Mouse (Mus musculus): ENCODE data around the gene Scube2.

Gene Scube2

DNA sequence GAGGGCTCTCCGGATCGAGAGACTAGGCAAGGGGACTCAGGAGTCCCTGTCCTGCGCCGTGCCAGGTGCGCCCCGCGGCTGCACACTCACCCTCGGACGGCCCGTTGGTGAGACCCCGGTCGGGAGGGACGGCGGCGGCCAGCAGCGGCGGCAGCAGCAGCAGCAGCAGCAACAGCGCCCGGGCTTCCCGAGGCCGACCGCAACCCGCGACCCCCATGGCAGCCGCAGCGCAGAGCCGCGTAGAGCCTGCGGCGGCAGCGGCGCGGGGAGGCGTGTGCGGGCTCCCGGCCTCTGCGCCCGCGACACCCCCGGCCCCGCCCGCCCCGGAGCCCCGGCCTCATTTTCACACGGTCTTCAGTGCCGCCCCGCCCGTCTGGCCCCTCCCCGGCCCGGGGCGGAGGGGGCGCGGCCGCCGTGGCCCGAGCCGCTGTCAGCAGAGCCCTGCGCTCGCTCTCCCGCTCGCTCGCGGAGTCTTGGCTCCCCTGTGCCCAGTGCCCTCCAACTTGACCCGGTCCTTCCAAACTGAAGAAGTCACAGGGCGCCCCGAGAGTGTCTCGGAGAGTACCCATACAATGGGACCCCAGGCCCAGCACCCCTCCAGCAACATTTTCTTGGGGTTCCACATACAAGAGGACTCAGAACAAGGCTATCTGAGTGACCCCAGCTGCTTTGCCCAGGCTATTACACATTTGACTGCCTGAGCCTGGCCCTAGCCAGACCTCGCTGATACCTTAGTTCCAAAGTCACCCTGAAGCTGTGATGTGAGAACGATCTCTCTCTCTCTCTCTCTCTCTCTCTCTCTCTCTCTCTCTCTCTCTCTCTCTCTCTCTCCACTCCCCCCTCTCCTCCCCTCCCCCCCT, at the start of gene Scube2:
Scube2 (minus strand) TSS at position 310 of the 860 bp plus-strand sequence.
- DNase-seq = peak; percentile 12

DNA sequence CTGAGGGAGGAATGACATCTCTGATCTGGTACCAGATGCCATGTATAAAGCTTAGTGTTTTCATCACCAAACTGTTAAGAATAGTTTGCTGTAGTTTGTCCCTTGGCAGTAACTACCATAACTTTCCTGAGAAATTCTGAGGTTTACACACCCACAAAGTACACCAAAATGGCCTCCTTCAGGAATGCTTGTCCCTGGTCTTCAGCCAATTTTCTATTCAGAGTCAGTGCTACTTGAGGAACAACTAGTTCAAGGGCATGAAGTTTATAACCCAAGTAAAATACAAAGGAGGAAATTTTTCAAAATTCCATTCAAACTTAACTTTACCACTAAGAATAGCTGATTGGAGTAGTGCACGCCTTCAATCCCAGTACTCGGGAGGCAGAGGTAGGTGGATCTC, 40.7 kb upstream of the Scube2 start:
- DNase-seq = no peak

DNA sequence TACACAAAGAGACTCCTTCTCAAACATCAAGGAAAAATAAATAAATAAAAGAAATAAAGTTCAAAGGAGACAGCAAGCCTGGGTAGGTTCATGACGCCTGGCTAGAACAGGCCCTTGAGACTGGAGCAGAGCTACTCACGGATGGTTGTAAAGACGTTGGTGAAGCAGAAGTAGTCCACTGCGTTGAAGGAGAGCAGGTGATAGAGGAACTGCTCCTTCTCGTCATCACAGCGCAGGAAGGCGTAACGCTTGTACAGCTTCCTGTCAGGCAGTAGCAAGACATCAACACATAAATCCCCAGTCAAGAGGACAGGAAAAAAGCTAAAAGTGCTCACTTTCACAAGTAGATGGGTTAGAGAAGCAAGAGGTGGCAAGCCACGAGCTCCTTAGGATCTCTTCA, 35.4 kb upstream of the Scube2 start:
- DNase-seq = no peak

DNA sequence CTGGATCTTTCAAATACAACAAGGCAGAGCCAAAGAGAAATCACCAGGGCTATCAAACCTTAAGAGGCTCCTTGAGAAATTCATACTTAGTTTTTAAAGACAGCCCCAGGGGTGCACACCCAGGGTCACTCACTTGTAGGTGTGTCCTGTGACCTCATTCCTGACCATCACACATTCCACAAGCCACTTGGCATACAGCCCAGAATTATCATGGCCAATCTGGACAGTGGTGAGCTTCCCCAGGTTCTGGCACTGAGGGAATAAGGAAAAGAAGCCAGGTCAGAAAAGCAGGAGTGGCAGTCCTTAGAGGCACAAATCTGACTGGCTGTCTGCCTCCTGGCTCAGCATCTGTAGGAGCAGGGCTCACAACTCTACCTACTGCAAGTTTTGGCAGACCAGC, 33.4 kb upstream of the Scube2 start:
- no peak for DNase-seq

DNA sequence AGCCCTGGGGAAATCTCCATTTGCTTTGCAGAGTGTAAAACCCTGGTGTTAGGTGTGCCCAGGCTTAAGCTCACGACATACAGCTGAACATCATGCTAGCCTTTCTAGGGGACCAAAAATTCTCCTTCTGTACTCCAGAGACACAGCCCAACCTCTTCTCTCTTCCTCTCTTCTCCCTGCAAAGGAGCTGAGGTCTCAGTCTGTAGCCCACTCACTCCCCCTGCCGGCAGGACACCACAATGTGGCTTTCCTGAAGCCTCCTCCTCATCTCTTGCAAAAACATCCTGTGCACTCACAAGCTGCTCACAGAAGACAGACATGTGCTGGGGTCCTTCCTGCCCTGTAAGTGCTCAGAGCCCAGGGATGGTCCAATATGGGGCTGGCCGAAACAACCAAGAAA, 27.1 kb upstream of the Scube2 start:
- DNase-seq = peak; percentile 71

DNA sequence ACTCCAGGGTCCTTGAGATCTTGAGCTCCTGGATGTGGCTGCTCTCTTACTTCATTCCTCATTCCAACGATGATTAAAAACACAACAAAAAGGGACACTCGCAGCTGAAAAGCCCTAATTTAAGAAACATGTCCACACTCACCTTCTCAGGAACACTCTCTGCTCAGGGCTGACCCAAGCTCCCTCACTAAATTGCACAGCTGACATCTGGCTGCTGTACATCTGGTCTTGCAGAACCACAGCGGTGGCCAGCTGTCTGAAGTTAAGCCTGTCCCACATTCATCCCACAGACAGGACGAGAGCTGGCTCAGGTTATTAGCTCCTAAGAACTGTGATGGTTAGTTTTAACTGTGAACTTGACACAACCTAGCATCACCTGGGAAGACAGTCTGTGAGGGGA, 26.3 kb upstream of the Scube2 start:
- no peak for DNase-seq

DNA sequence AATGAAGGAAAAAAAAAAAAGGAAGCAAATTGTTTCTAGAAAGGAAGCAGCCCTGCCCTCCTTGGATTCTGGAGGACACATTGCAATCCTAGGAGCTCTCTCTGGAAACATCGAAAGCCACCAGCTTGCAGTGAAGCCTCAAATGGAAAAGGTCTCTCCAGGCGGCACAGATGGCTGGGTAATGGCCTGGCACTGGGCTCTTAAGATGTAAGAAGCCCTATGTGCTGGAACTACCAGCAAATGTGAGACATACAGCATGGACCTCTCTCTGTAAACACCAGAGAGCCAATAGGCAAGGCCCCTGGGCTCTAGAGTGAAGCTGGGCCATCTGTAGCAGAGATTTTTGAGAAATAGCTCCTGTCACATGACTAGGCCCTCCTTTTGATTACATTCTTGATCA, 24.8 kb upstream of the Scube2 start:
- no peak for DNase-seq

DNA sequence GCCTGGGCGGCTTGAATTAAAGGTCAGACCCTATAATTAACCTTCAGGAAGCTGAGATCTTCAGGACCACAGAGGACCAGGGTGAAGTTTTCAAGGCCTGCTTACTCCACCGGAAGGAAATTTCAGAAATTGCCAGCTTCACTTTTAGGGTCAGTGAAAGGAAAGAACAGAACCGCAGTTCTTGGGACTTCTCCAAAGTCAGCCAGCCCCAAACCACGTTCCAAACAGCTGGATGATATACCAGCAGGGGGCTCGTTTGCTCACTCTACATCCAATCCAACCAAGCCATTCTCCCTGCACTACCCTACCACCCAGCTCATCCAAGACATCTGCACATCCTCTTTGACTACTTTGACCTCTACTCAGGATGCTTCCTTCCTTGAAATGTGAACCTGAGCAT, 23.8 kb upstream of the Scube2 start:
- no peak for DNase-seq

DNA sequence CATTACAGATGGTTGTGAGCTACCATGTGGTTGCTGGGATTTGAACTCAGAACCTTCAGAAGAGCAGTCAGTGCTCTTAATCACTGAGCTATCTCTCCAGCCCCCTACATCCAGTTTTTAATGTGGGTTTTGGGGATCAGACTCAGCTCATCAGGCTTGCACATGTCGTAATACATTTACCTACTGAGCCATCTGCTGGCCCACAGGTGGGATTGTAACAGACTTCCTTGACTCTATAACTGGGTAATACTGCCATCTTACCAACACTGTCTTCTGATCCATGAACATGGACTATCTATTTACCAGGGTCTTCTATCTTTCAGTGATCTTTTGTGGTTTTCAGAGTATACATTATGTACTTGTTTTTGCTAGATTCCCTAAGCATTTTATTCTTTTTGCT, 20.8 kb upstream of the Scube2 start:
- no peak for DNase-seq

DNA sequence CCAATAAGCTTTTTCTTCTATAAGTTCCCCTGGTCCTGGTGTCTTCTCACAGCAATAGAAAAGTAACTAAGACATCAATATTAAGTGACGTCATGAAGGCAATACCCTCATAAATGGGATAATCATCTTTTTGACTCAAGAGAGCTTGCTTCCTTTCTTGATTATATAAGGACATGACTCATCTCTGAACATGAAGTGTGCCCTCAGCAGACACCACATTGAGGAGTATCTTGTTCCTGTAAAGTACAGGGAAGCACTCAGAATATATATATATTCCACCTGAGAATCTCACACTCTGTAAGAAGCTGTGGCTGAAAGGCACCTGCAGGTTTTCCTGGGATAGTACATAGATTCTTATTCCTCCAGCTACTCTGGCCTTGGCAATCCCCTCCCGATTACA, 17.1 kb upstream of the Scube2 start:
- no peak for DNase-seq

DNA sequence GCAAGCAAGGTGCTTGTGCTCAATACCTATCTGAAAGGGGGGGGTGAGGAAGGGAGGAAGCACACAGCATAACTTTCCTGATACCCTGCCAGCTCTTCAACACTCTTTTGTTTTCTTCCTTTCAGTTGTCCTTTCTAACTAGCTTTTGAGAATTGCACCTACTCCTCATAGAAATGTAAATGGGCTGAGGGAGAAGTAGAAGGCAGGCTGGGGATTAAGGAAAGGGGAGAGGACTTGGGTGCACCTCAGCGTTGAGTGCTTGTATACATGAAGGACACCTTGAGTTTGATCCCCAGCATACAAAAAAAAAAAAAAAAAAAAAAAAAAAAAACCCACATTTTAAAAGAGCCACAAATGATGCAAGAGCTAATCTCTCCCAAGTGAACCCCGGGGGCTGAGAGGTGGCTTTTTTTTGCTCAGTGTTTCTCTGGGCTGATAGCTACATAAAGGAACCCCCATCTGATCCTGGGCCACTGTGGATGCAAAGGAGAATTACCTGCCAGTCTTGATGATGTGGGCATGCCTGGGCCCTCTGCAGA, 16.2 kb upstream of the Scube2 start:
- no peak for DNase-seq

DNA sequence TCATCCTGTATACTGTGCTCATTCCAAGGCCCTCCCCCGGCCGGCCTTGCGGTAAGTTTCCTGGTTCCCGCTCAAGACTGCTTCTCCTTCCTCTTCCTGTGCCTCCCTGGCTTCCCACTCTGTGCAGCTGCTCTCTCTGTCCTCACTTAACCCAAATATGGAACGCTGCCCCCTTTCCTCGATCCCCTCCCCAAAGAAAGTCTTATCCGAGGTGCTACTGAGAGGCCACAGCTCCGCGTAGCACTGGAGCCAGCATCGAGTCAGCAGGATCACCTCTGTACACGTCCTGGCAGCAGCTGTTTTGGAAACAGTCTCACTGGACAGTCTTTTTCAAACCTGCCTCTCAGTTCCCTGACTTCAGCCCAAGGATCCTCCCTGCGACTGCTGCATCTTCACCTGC, 13.7 kb upstream of the Scube2 start:
- DNase-seq = peak; percentile 11

DNA sequence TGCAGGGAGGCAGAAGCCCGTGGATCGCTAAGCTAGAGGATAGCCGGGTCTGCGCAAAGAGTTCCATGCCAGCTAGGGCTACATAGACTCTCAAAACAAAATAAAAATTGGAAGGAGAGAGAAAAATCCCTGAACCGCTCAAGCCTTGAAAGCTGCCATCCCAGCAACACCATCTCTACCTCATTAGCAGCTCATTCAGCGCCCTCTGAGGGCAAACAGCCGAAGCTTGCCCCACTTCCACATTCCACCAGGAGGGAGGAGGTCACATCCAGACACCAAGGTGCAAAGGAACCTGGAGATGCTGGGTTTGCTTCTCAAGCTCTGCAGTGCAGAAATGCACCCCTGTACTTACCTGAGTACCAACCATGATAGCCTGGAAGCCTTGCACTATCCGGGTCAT, 10.6 kb upstream of the Scube2 start:
- no peak for DNase-seq

DNA sequence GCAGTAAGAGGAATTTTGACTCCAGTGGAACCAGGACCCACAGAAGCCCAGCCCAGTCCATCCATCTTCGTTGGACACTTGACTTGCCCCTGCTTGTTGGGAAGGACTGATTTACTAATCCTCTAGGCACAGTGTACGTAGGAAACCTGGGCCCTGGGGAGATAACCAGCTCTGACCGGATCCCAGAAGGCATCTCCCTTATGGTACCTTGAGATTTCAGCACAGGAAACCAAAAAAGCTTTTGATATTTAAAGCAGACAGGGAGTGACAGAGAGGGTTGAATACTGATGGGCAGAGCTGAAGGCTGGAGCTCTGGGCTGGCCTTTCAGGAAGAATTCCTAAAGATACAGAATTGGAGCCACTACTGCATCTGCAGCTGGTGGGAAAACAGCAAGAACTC, 10.1 kb upstream of the Scube2 start:
- DNase-seq = no peak

DNA sequence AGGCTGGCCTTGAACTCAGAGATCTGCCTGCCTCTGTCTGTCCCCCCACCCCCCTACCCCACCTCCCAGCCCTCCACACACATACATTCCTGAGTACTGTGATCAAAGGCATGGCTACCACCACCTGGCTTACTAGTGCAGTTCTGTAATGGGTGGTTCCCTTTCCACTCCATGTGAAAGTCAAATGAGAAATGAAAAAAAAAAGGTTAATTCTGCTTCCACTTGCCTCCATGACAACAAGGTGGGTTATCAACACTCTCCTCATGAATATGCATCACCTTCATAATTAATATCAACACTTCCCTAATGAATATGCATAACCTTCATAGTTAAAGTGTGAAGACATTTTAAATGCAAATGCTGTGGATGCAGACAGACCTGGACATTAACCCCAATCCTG, 9.6 kb upstream of the Scube2 start:
- no peak for DNase-seq

DNA sequence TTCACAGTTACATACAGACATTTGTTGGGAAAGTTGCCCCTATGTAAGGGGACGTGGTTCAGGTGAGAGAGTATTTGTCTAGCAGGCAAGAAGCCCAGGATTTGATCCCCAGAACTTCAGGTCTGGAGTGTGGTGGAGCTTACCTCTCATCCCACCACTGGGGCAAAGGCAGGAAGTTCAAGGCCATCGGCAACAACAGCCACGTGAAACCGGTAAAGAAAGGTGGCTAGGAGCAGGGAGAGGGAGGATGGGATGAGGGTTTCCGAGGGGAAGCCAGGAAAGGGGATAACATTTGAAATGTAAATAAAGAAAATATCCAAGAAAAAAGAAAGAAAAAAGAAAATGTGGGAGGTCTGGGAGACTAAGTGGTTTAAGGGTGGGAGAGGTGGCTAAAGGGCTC, 7.7 kb upstream of the Scube2 start:
- no peak for DNase-seq

DNA sequence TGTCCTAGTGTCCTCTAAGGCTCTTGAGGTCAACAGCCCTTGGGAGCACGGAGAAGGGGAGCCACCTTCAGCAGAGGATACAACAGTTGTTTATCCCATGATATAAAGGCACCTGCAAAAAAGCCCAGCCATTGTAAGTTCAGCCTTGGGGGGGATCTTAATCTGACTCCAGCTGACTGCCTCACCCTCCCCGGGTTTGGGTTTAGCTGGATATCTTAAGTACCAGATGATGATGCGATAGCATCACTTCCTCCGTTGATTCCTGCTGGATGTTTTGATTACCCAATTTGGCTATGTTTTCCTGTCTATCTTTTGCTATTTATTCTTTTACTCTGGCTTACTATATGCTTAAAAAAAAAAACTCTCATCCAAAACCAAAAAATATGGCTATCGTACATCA, 5.8 kb upstream of the Scube2 start:
- no peak for DNase-seq

DNA sequence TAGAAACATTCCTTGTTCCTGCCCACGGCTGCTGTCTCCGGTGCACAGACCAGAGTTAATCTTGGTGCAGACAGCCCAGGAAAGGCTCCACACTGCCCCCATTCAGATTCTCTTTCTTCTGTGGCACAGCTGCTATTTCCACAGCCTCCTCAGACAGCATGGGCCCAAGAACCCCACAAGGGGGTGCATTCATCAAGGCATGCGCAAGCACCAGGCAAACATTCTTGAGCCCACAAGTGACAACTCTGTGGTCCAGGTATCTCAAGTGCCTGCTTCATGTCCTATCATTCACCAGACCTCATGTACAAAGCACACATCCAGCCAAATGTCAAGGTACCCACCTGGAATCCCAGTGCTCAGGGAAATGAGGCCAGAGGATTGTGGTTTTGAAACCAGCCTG, 3.0 kb upstream of the Scube2 start:
- no peak for DNase-seq

DNA sequence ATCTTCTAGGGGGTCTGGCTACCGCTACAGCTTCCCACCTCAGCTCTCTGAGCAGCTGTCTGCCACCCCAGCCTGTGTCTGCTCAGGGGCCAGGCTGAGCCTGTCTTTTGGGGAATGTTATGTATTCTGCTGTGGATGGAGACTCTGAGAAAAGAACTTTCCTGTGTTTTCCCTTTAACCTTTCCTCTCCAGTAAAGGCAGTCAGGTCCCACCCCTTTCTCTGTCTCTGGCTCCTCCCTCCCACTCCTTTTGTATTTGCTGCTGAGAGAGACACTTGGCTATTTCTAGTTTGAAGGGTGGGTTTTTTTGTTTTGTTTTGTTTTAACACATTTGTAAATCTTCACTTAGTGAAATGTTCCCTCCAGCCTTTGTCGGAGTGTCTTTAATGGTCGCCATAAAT, 1.2 kb upstream of the Scube2 start:
- no peak for DNase-seq

DNA sequence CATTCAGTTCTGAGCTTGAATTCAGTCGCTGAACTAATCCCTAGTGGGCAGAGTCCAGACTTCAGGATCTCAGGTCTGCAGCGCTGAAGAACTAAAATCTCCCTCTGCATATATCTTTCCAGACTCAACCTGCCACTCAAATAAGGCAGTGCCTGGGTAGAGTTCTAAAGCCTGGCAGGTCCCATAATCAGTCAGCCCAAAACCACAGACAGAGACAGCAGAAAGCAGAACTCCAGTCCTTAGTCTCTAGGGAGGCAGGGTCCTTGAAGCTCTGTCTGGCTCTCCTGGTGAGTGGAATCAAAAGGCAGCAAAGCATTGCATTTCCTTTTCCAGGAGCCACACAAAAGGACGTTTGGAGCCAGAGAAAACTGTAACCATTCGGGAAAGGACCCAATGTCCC, 1.9 kb downstream of the Scube2 start:
- no peak for DNase-seq

DNA sequence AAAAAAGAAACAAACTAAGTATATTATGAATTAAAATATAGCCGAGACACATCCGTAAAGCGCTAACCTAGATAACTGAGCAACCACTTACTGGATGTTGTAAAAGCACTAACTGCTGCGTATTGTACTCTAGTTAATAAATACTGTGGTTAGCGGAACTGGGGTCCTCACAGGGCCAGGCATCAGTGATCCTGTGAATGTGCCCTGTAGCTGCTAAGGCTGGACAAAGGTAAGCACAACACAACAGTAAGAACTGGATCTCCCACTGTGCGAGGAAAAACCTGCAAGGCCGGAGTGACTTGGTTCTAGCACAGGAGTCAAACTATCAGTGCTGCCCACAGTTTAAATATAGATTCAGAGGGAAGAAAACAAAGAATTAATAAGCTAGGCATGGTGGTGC, 5.3 kb downstream of the Scube2 start:
- DNase-seq = no peak

DNA sequence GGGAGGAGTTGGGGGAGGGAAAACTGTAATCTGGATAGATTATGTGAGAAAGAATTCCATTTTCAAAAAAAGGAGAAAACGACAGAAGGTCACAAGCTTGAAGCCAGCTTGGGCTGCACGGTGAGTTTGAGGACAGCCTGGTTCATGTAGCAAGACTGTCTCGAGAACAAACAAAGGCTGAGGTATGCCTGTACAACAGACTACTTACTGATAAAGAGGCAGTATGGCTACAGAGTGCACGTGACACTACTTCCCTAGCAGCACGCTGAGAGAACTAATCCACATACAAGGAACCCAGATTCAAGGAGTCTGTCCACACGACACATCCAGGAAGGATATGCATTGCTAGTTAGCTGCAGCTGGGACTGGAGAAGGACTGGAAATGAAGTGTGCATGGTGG, 6.1 kb downstream of the Scube2 start:
- DNase-seq = no peak

DNA sequence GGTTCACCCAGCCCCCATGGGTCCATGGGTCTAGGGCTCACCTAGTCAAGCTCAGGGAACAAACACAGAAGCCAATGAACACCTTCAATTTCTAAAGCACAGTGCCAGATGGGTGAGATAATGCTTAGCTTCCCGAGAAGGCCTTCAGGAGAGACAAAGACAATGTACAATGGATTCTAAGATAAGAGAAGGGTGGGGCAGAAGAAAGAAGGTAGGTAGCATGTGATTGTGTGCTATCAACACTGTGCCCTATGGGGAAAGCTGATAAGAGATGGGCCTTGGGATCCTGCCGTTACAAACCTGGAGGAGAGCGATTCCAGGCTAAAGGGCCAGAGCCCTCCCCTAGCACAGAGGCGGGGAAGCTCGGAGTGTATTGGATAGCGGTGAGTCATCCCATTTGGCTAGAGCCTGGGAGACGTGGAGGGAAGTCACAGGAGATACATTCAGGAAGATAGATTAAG, 12.7 kb downstream of the Scube2 start:
- peak; percentile 50 for DNase-seq

DNA sequence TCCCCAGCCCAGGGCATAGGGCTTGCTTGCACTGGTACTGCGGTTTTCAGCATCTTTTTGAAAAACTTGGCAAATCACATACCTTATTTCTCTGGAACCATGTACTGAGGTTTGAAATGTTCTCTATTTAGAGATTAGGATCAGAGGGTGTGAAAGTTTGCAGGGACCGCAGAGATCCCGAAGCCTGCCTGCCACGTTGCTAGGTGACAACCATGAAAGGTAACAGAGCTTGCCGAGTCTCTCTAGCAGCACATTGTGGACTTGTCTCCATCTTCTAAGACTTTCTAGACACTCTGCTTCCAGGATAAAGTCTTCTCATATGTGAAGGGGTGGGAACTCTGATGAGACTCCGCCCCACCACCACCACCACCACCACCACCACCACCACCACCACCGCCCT, 13.5 kb downstream of the Scube2 start:
- DNase-seq = no peak

DNA sequence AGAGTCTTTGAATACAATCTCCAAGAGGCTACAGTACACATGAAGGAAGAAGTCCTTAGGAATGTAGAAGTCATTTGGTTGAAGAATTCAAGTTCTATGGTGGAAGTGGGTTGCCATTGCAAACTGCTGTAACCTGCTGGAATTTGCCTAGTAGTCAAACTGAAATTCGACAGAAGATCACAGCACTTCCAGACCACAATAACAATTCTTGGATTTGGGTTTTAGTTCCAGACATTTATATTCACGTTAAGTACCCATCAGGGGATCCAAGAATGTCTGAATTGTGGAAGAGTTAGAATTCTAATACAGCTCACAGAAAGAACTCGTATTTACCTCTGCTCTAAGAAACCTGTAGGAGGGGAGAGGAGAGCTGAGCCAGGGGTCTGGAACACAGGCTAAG, 14.9 kb downstream of the Scube2 start:
- DNase-seq = no peak
